Mouse (Mus musculus): ENCODE measurements around the gene Ndufc2. TPM values are rescaled to one million over a fixed set of nuclear protein-coding genes. Genes with fewer than 3 reads are reported as not detected.

The Ndufc2 gene
- total RNA-seq, 2 experiments from 2014 or later = 304 to 343 TPM

Other genes starting within 250 kb of the Ndufc2 start
- gene Usp35, start 68.0 kb upstream of the Ndufc2 start, total RNA-seq (2021) = under 1 TPM; 0.75 to 0.76 TPM
- 1 to 10 TPM; 1.9 to 2.3 TPM for gene Kctd21, start 67.7 kb upstream of the Ndufc2 start, total RNA-seq (2021)
- 1 to 10 TPM; 2.9 to 5.5 TPM for gene Alg8, start 28.4 kb upstream of the Ndufc2 start, total RNA-seq (2021)
- 10 to 100 TPM; 36.0 to 40.5 TPM for gene Thrsp, start 17.7 kb downstream of the Ndufc2 start, total RNA-seq (2021)
- under 1 TPM; 0.16 to 0.23 TPM for gene Kctd14, start 51.3 kb downstream of the Ndufc2 start, total RNA-seq (2021)
- 10 to 100 TPM; 21.2 to 24.9 TPM for gene Ints4, start 81.0 kb downstream of the Ndufc2 start, total RNA-seq (2021)
- gene Aamdc, start 179.5 kb downstream of the Ndufc2 start, total RNA-seq (2021) = 100 to 1,000 TPM; 107 to 112 TPM
- gene Rsf1, start 179.9 kb downstream of the Ndufc2 start, total RNA-seq (2021) = 10 to 100 TPM; 12.4 to 12.6 TPM

Data from gastrocnemius, postnatal 14 days (tissue).